Mouse (Mus musculus) embryonic stem cell, embryonic (primary cell): Measurements from ENCODE around the gene Pitpna.

Source experiments
- CTCF ChIA-PET, 4 experiments: fragments of 300-600 bp in 2 of 4; fragments of 350-600 bp in 2 of 4; sonication (Branson Sonifier 250); formaldehyde crosslinking; loops; one replicate each; lab custom pipeline; 2022; ENCODE audit warnings: inconsistent platforms in 2 of 4; lab: Charles Lee
- POLR2A ChIA-PET, 4 experiments: fragments of 300-600 bp in 2 of 4; fragments of 350-600 bp in 2 of 4; sonication (Branson Sonifier 250); formaldehyde crosslinking; loops; one replicate each; lab custom pipeline; 2022; ENCODE audit warnings: antibody characterized with exemption in 4 of 4, inconsistent platforms in 1 of 4; lab: Charles Lee

The Pitpna gene

DNA sequence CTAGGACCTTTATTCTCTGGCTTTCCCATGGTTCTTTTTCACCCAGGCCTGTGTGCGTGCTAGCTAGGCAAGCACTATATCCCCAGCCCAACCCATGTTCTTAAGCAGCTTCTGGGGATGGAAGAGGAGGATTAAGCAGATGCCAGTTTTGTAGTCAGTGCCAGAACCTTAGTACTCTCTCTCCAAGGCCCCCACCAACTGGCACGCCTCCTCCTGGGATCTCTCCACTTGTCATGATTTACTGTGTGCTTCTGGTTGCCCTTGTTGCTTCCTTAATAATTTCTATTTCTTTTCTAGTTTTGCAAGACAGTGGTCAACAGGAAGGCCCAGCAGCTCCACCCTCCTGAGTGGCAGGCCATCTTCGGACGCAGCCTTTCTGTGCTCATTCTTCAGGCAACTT lies 37.9 kb downstream of the Pitpna start:
- CTCF ChIA-PET = interaction anchor here in 1 of 4 experiments (1.0 to 1.5 kb wide), 2 partner anchors 81 to 96 kb away, joined by 3 to 4 read pairs; no protein-coding TSS in a partner anchor
- POLR2A ChIA-PET = interaction anchor here in 3 of 4 experiments (0.8 to 3.6 kb wide), 17 partner anchors 9 to 164 kb away, joined by 3 to 20 read pairs (median 5); partner anchors contain the start of genes Pitpna (in 1 of the 3) and Tlcd2 (in 1 of the 3)

GRCm38 (mm10) chr11:75630098-75630497 lies 42.2 kb downstream of the Pitpna start:
- CTCF ChIA-PET = interaction anchor here in 2 of 4 experiments (1.0 to 2.3 kb wide), 4 partner anchors 11 to 72 kb away, joined by 3 to 10 read pairs (median 3); no protein-coding TSS in a partner anchor

DNA sequence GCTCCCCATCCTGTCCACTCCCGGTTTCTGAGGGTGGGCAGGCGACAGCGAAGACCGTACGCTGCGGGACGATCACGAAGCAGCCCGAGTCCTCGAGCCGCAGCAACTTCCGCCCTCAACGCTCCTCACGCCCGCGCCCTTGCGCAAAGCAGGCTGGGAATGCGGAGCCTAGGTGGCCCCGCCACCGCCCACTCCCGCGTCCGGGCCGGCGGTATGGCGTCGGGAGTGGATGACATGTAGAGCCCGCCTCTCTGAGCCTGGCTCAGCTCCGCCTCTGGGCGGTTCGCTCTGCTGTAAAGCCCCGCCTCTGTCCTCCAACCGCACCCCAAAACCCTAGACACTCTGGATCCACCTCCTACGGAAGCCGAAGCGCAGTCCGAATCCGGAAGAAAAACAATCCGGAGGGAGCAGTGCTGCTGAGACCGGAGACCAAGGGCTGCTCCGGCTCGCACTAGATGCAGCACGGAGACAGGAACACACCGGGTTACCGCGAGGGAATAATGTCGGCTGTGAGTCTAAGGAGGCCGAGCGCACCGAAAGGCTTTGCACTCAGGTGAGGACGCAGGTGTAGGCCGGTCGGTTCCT lies 42.8 kb downstream of the Pitpna start, which contains the start of gene Inpp5k:
Gene Inpp5k, plus strand, starts transcription at position 344 of the 585 bp plus-strand sequence.
- ChIA-PET CTCF (interaction anchor here in 2 of 4 experiments (0.8 to 2.3 kb wide), 5 partner anchors 10 to 72 kb away, joined by 3 to 10 read pairs (median 3); no protein-coding TSS in a partner anchor), POLR2A (interaction anchor here (0.5 to 5.1 kb wide), 53 partner anchors 9 to 352 kb away, joined by 3 to 49 read pairs (median 4); partner anchors contain the start of genes Tlcd2 (in 3 of the 4), Myo1c (in 2 of the 4), Crk (in 1 of the 4) and Pitpna (in 1 of the 4))

More at GRCm38 (mm10) chr11:75630098-75630497, 42.2 kb downstream of the Pitpna start:
- POLR2A ChIA-PET = interaction anchor here (0.6 to 5.1 kb wide), 54 partner anchors 8 to 351 kb away, joined by 3 to 49 read pairs (median 4); partner anchors contain the start of genes Myo1c (in 2 of the 4), Tlcd2 (in 2 of the 4), Pitpna (in 1 of the 4) and Prpf8 (in 1 of the 4)

GRCm38 (mm10) chr11:75631561-75632225 lies 43.8 kb downstream of the Pitpna start:
- ChIA-PET POLR2A (interaction anchor here in 2 of 4 experiments (0.6 to 5.1 kb wide), 21 partner anchors 8 to 171 kb away, joined by 3 to 49 read pairs (median 8); partner anchors contain the start of genes Myo1c (in 2 of the 2), Crk (in 1 of the 2), Rilp (in 1 of the 2) and Tlcd2 (in 1 of the 2)), CTCF (interaction anchor here in 2 of 4 experiments (0.6 to 2.3 kb wide), 4 partner anchors 20 to 1496 kb away, joined by 3 to 10 read pairs (median 3); no protein-coding TSS in a partner anchor)

DNA sequence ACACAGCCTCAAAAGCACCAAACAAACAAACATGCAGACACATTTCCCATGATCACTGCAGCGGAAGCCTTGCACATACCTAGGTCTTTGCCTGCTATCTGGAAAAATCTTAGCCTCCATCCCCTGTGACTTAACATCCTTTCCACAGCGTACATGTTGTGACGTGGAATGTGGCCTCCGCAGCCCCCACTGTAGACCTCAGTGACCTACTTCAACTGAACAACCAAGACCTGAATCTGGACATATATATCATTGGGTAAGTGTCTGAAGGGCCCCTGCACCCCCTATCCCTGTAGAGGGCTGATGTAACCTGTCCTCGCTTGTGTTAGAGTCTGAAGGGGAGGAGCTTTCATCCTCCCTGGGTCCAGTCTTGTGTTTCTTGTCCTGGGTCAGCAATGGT lies 45.0 kb downstream of the Pitpna start:
- ChIA-PET CTCF (interaction anchor here in 1 of 4 experiments (1.2 kb wide), 1 partner anchor 75 kb away, joined by 3 read pairs; no protein-coding TSS in a partner anchor), POLR2A (interaction anchor here in 3 of 4 experiments (0.7 to 5.1 kb wide), 12 partner anchors 10 to 122 kb away, joined by 3 to 49 read pairs (median 10); partner anchors contain the start of genes Myo1c (in 2 of the 3) and Crk (in 1 of the 3))

- POLR2A ChIA-PET = interaction anchor here in 3 of 4 experiments (0.6 to 4.3 kb wide), 13 partner anchors 8 to 511 kb away, joined by 3 to 31 read pairs (median 5); partner anchors contain the start of gene Myo1c (in 1 of the 3)
- CTCF ChIA-PET = interaction anchor here in 1 of 4 experiments (0.6 kb wide), 1 partner anchor 335 kb away, joined by 6 read pairs; no protein-coding TSS in a partner anchor
These were observed 46.9 kb downstream of the Pitpna start for GRCm38 (mm10) chr11:75634801-75635200.

- POLR2A ChIA-PET = interaction anchor here in 3 of 4 experiments (0.6 to 4.3 kb wide), 13 partner anchors 7 to 73 kb away, joined by 3 to 31 read pairs (median 4); partner anchors contain the start of gene Myo1c (in 1 of the 3)
- CTCF ChIA-PET = interaction anchor here in 2 of 4 experiments (0.6 to 0.9 kb wide), 2 partner anchors 17 to 18 kb away, joined by 3 to 4 read pairs; no protein-coding TSS in a partner anchor
These were observed 47.4 kb downstream of the Pitpna start for GRCm38 (mm10) chr11:75635315-75635714.

DNA sequence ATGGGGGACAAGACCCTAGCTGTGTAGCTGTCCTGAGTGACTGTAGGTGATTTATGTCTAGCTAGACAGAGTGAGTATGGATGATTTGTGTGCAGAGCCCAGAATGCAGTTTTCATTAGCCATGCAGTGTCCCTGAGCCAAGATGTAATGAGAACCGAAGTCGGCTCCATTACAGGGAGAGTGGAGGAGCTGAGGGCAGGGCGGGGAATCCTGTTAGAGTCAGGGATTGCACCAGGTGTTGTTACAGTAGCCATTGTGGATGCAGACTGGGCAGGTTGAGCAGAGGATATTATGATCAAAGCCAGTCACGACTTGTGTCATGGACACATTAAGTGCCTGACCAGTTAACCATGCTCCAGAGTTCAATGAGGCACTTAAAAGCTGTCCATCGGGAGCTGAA lies 55.4 kb downstream of the Pitpna start:
- ChIA-PET CTCF (interaction anchor here in 1 of 4 experiments (0.7 kb wide), 1 partner anchor 113 kb away, joined by 4 read pairs; no protein-coding TSS in a partner anchor), POLR2A (interaction anchor here in 3 of 4 experiments (1.0 to 3.7 kb wide), 15 partner anchors 8 to 93 kb away, joined by 3 to 17 read pairs (median 4); partner anchors contain the start of genes Inpp5k (in 1 of the 3) and Ywhae (in 1 of the 3))

DNA sequence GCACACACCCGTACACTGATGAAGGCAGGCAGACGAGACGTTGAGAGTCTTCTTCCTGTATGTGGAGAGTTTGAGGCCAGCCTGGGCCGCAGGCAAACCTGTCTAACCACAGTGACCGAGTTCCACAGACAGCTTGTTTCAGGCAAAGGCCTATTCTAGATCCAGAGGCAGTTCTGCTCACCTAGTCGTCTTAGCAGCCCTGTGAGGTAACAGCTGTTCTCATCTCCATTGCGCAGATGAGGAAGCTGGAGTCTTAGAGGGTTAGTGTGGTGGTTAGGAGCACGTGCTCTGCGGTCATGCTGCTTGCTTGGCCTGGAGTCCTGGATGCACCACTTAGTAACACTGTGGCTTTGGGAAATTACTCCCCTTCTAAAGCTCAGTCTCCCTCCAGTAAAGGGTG lies 56.8 kb downstream of the Pitpna start:
- ChIA-PET CTCF (no interaction called here), POLR2A (interaction anchor here in 3 of 4 experiments (0.5 to 3.4 kb wide), 19 partner anchors 9 to 103 kb away, joined by 3 to 14 read pairs (median 4); partner anchors contain the start of genes Inpp5k (in 2 of the 3) and Ywhae (in 1 of the 3))

- CTCF ChIA-PET = no interaction called here
- POLR2A ChIA-PET = interaction anchor here in 2 of 4 experiments (1.8 to 6.1 kb wide), 4 partner anchors 16 to 31 kb away, joined by 5 to 49 read pairs (median 8); partner anchors contain the start of genes Crk (in 1 of the 2) and Inpp5k (in 1 of the 2)
These were observed 59.8 kb downstream of the Pitpna start for GRCm38 (mm10) chr11:75647681-75648211.

DNA sequence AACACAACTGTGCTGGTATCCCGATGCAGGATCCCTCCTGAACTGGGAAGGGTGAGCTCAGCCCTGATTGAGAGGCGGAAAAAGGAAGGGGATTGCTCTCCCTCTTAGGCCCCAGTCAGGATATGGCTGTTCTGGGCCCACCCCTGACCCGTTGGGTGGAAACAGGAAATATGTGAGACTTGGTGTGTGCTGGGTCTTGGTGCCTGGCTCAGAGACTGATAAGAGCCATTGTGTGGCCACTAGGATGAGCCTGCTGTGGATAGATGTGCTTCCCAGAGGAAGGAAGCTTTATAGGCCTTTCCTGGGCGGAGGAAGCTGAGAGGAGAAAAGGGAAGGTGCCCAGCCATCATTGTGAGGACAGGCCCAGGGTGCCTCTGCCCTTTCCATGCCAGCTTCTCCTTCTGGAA lies 61.3 kb downstream of the Pitpna start:
- POLR2A ChIA-PET = interaction anchor here (0.6 to 6.1 kb wide), 21 partner anchors 8 to 610 kb away, joined by 3 to 49 read pairs (median 5); partner anchors contain the start of genes Inpp5k (in 2 of the 4) and Pitpna (in 1 of the 4)
- CTCF ChIA-PET = interaction anchor here in 1 of 4 experiments (0.6 kb wide), 1 partner anchor 28 kb away, joined by 3 read pairs; no protein-coding TSS in a partner anchor

DNA sequence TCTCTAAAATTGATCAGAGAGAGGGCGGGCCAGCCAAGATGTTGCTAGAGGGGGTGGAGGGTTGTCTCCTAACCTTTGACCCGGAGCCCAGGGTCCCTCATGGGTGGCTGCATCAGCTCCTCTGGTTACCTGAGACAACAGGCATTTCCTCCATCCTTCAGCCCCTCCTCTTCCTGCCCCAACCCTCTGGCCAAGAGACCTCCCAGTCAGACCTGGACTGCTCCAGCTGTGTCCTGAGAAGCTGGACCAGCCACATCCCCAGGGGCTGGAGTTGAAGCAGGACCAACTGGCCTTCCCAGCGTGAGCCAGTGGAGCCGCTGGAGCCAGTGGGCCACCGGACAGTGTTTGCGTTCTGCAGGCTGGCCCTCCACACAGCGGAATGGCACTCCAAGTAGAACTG lies 62.4 kb downstream of the Pitpna start, which contains the start of gene Myo1c:
Gene Myo1c, plus strand, starts transcription at position 194 of the 400 bp plus-strand sequence.
- CTCF ChIA-PET = interaction anchor here in 1 of 4 experiments (2.2 kb wide), 1 partner anchor 19 kb away, joined by 10 read pairs; the partner anchor contains the start of gene Inpp5k

DNA sequence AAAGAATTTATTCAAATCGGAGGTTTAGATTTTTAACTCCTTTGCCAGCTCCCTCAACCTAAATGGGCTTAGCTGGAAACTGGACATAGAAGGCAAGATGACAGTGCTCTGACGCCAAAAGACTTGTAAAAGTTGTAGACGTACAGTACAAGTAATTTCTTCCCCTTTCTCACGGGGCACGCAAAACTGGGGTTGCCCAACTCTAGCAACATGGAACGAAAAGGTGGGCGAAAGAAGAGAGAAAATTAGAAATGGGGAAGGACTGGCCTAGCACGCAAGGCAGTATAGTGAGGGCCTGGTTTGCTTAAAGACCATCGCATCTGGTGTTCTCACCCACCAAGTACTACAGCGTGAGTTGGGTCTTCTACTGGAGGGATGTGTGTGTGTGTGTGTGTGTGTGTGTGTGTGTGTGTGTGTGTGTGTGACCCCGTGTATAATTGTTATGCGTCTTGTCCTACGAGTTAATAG lies 63.1 kb downstream of the Pitpna start:
- ChIA-PET POLR2A (interaction anchor here in 2 of 4 experiments (1.0 to 6.1 kb wide), 22 partner anchors 10 to 190 kb away, joined by 3 to 49 read pairs (median 6); partner anchors contain the start of genes Inpp5k (in 2 of the 2), Crk (in 1 of the 2), Slc43a2 (in 1 of the 2) and Tlcd2 (in 1 of the 2)), CTCF (interaction anchor here in 1 of 4 experiments (2.2 kb wide), 1 partner anchor 20 kb away, joined by 10 read pairs; the partner anchor contains the start of gene Inpp5k)

More for the DNA sequence above, 62.4 kb downstream of the Pitpna start, which contains the start of gene Myo1c:
- POLR2A ChIA-PET = interaction anchor here in 3 of 4 experiments (0.8 to 6.1 kb wide), 19 partner anchors 9 to 189 kb away, joined by 3 to 49 read pairs (median 6); partner anchors contain the start of genes Inpp5k (in 2 of the 3), Pitpna (in 1 of the 3) and Tlcd2 (in 1 of the 3)

- ChIA-PET CTCF (interaction anchor here in 3 of 4 experiments (0.5 to 2.2 kb wide), 11 partner anchors 20 to 653 kb away, joined by 3 to 10 read pairs (median 3); partner anchors contain the start of genes Crk (in 1 of the 3), Inpp5k (in 1 of the 3) and Rilp (in 1 of the 3)), POLR2A (interaction anchor here (0.6 to 7.1 kb wide), 47 partner anchors 9 to 405 kb away, joined by 3 to 73 read pairs (median 5); partner anchors contain the start of genes Inpp5k (in 3 of the 4), Crk (in 2 of the 4), Tlcd2 (in 2 of the 4) and Pitpna (in 1 of the 4))
These were observed 63.7 kb downstream of the Pitpna start for GRCm38 (mm10) chr11:75651426-75652221.
